Mouse (Mus musculus): ENCODE measurements around the gene Plek. TPM values are rescaled to one million over a fixed set of nuclear protein-coding genes. Genes with fewer than 3 reads are reported as not detected.

Plek gene
- total and polyA plus RNA-seq, 3 experiments = 166 to 354 (median 223) TPM

DNA sequence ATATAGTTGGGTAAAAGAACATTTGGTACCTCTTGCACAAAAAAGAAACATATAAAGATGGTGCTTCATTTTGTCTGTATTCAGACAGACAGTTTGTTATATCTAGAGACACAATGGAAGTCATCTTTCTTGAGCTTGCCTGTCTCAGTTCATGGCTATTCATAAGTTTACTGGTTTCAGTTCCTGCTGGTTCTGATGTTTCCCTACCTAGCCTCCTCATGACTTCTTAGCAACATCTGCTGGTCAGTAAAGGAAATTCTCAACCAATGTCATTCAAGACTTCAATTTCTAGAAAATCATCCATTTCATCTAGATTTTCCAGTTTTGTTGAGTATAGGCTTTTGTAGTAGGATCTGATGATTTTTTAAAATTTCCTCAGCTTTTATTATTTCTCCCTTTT is 39.2 kb downstream of the Plek start (continued):
- TF ChIP-seq RCOR1 (conservative IDR thresholded peaks at IDR 0.05; ENCODE audit: low read depth, low read length) = no peak
- TF ChIP-seq E2F4 (IDR thresholded peaks at IDR 0.05; ENCODE audit: insufficient replicate concordance, low read depth, low read length) = no peak
- peak; percentile 43; the same call in 1 of the 2 replicates for TF ChIP-seq ETS1 (conservative IDR thresholded peaks at IDR 0.05; ENCODE audit: low read depth, low read length)
- peak; percentile 94 for TF ChIP-seq RAD21 (IDR thresholded peaks at IDR 0.05; ENCODE audit: low read depth, low read length)
- peak; percentile 99 for TF ChIP-seq IRF4 (IDR thresholded peaks at IDR 0.05; ENCODE audit: low read depth, low read length)
- peak; percentile 96 for TF ChIP-seq SMC3 (IDR thresholded peaks at IDR 0.05; ENCODE audit: low read depth, low read length)
- no peak for TF ChIP-seq USF2 (conservative IDR thresholded peaks at IDR 0.05; ENCODE audit: low read depth, low read length)
- no peak for TF ChIP-seq ZNF384 (IDR thresholded peaks at IDR 0.05; ENCODE audit: low read depth, low read length)

DNA sequence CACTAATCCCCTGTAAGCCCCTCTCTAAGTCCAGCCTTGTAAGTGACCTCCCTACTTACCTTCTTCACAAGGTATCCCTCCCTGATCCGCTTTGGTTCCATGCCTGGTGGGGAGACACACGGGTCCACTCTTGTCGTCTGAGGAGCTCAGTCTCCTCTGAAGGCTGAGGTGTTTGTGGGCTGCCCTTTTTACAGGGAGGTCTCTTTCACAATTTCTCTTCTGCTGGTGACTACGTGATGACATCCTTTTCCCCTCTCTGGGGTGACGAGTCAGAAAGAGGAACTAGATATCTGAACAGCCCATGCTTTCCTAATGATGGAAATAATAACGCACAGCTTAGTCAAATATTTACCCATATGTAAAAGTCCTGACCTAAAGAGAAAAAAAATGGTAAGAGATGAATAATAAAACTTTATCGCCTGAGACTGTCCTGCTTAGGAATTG is 43.7 kb downstream of the Plek start:
- DNase-seq (ENCODE audit: extremely low read depth) = peak; percentile 97
- TF ChIP-seq ZNF384 (IDR thresholded peaks at IDR 0.05; ENCODE audit: low read depth, low read length) (peak; percentile 97), ZKSCAN1 (IDR thresholded peaks at IDR 0.05; ENCODE audit: borderline replicate concordance, low read depth, low read length) (no peak; the same call in 1 of the 2 replicates), ZMIZ1 (IDR thresholded peaks at IDR 0.05; ENCODE audit: low read depth, low read length) (peak; percentile 98), RAD21 (IDR thresholded peaks at IDR 0.05; ENCODE audit: low read depth, low read length) (no peak; the same call in 1 of the 2 replicates), POLR2A (IDR thresholded peaks at IDR 0.05; ENCODE audit: low read depth, low read length) (peak; percentile 100), CTCF (conservative IDR thresholded peaks at IDR 0.05 in 1 of 2, IDR thresholded peaks at IDR 0.05 in 1 of 2; ENCODE audit: low read depth in 2 of 2, low read length in 2 of 2) (no peak), TCF12 (IDR thresholded peaks at IDR 0.05; ENCODE audit: low read depth, low read length) (peak; percentile 92), MAFK (IDR thresholded peaks at IDR 0.05; ENCODE audit: insufficient replicate concordance, low read length) (peak; percentile 84), NRF1 (IDR thresholded peaks at IDR 0.05; ENCODE audit: low read depth, low read length) (no peak; the same call in 1 of the 2 replicates), ELF1 (IDR thresholded peaks at IDR 0.05; ENCODE audit: low read depth, low read length) (peak; percentile 48; the same call in 1 of the 2 replicates), UBTF (IDR thresholded peaks at IDR 0.05; ENCODE audit: low read depth, low read length) (no peak), ETS1 (conservative IDR thresholded peaks at IDR 0.05; ENCODE audit: low read depth, low read length) (peak; percentile 99), MXI1 (IDR thresholded peaks at IDR 0.05; ENCODE audit: low read depth, low read length) (peak; percentile 79), SMC3 (IDR thresholded peaks at IDR 0.05; ENCODE audit: low read depth, low read length) (peak; percentile 16; the same call in 1 of the 2 replicates), PAX5 (IDR thresholded peaks at IDR 0.05; ENCODE audit: low read length) (no peak), RCOR1 (conservative IDR thresholded peaks at IDR 0.05; ENCODE audit: low read depth, low read length) (peak; percentile 96), JUND (conservative IDR thresholded peaks at IDR 0.05; ENCODE audit: low read depth, low read length) (peak; percentile 99), CHD1 (IDR thresholded peaks at IDR 0.05; ENCODE audit: low read depth, low read length) (peak; percentile 93), BHLHE40 (IDR thresholded peaks at IDR 0.05; ENCODE audit: low read depth, low read length) (peak; percentile 89), TBP (conservative IDR thresholded peaks at IDR 0.05; ENCODE audit: low read depth, low read length) (peak; percentile 96), IRF4 (IDR thresholded peaks at IDR 0.05; ENCODE audit: low read depth, low read length) (peak; percentile 98), EP300 (IDR thresholded peaks at IDR 0.05; ENCODE audit: low read length) (peak; percentile 99), USF1 (IDR thresholded peaks at IDR 0.05; ENCODE audit: low read depth, low read length) (no peak), NELFE (IDR thresholded peaks at IDR 0.05; ENCODE audit: low read depth, low read length) (peak; percentile 99), MYC (IDR thresholded peaks at IDR 0.05; ENCODE audit: low read depth, low read length) (peak; percentile 97), HCFC1 (IDR thresholded peaks at IDR 0.05; ENCODE audit: low read depth, low read length) (peak; percentile 54; the same call in 1 of the 2 replicates), CHD2 (IDR thresholded peaks at IDR 0.05; ENCODE audit: low read length) (peak; percentile 83), MAX (IDR thresholded peaks at IDR 0.05; ENCODE audit: low read length) (peak; percentile 87), JUN (IDR thresholded peaks at IDR 0.05; ENCODE audit: insufficient read depth, low read depth, low read length) (peak; percentile 99), USF2 (conservative IDR thresholded peaks at IDR 0.05; ENCODE audit: low read depth, low read length) (no peak), KAT2A (IDR thresholded peaks at IDR 0.05; ENCODE audit: insufficient replicate concordance, low read length) (0 out of 2 replicates have a peak, but pooled peaks have one; percentile 32), POLR2AphosphoS2 (IDR thresholded peaks at IDR 0.05; ENCODE audit: low read depth, low read length) (peak; percentile 93; the same call in 1 of the 2 replicates), MAZ (IDR thresholded peaks at IDR 0.05; ENCODE audit: low read depth, low read length) (peak; percentile 89), GABPA (IDR thresholded peaks at IDR 0.05; ENCODE audit: insufficient replicate concordance, low read depth, low read length) (no peak), MEF2A (IDR thresholded peaks at IDR 0.05; ENCODE audit: borderline replicate concordance, low read depth, low read length) (peak; percentile 95)

More for the DNA sequence above, 43.7 kb downstream of the Plek start:
- peak overlapping the region; percentile 68 to 100 (median 77) for H3K4me3 ChIP-seq (replicated peaks in 1 of 3; ENCODE audit: low read depth in 2 of 3, low read length in 2 of 3, poor library complexity in 1 of 3)
- peak overlapping the region; percentile 100 for H3K27ac ChIP-seq (ENCODE audit: insufficient read depth, low read depth)
- dilution Hi-C loops (cut with MboI; ENCODE audit: extremely low pct_ligation_motif_present, extremely low pct_unique_long_range_greater_than_20kb, low sequenced_read_pairs) (no loop called here), in situ Hi-C loops (cut with MboI; ENCODE audit: low pct_ligation_motif_present, low pct_unique_long_range_greater_than_20kb, low sequenced_read_pairs) (no loop called here)
- H3K4me1 ChIP-seq (ENCODE audit: control insufficient read depth in 1 of 2, insufficient read depth in 2 of 2) = peaks cover 8 to 57% of the 10 kb centered on the region in 2 experiments; a peak in 3 of 4 replicates
- no peaks in the 10 kb centered on the region for H3K9me3 ChIP-seq (replicated peaks; ENCODE audit: low read length)
- H3K9ac ChIP-seq (ENCODE audit: insufficient read depth, low read depth) = peak overlapping the region; percentile 100
- H3K27me3 ChIP-seq (replicated peaks) = no peaks in the 10 kb centered on the region
- H3K36me3 ChIP-seq (replicated peaks in 1 of 2; ENCODE audit: control insufficient read depth in 1 of 2, insufficient read depth in 1 of 2, low read length in 1 of 2) = peaks cover 3 to 4% of the 10 kb centered on the region in 2 experiments
- H3K79me2 ChIP-seq (replicated peaks; ENCODE audit: control insufficient read depth, extremely low read depth, insufficient read depth, poor library complexity, severe bottlenecking) = peaks cover 47% of the 10 kb centered on the region
- peak overlapping the region; percentile 99 for H3K4me2 ChIP-seq (ENCODE audit: insufficient read depth, low read depth, poor library complexity, severe bottlenecking)

All from CH12.LX (cell line).